Mouse (Mus musculus) granulocyte monocyte progenitor cell, adult 5-6 weeks (primary cell): ENCODE measurements at regions not wholly inside any gene's neighbourhood (a gene's known extent, or its start where the extent isn't known, plus 50 kb on each side); places are given as distances from the start of the nearest gene placed in this dataset.
"Not testable (repeated sequence)": the region's sequence is repeated elsewhere in the genome, so short reads cannot be mapped to it uniquely, and the experiment has no call there.

Experiments
- ATAC-seq: replicated peaks from 2 replicates; pipeline ENCODE4 v1.8.0; 2016; ENCODE audit warnings: mild to moderate bottlenecking, moderate TSS enrichment, inconsistent platforms; ENCODE audit not compliant: poor library complexity, severe bottlenecking

GRCm38 (mm10) chr6:6389454-6390445 lies 172.8 kb upstream of the Slc25a13 start:
- ATAC-seq = no peak

GRCm38 (mm10) chr6:6388835-6389440 lies 172.0 kb upstream of the Slc25a13 start:
- ATAC-seq = no peak

- no peak for ATAC-seq
These were observed 170.6 kb upstream of the Slc25a13 start for GRCm38 (mm10) chr6:6387571-6387970.

- no peak for ATAC-seq
These were observed 168.0 kb upstream of the Slc25a13 start for GRCm38 (mm10) chr6:6384971-6385370.

GRCm38 (mm10) chr6:6384441-6384840 lies 167.5 kb upstream of the Slc25a13 start:
- ATAC-seq = no peak

GRCm38 (mm10) chr6:6372421-6372820 lies 155.4 kb upstream of the Slc25a13 start:
- no peak for ATAC-seq

DNA sequence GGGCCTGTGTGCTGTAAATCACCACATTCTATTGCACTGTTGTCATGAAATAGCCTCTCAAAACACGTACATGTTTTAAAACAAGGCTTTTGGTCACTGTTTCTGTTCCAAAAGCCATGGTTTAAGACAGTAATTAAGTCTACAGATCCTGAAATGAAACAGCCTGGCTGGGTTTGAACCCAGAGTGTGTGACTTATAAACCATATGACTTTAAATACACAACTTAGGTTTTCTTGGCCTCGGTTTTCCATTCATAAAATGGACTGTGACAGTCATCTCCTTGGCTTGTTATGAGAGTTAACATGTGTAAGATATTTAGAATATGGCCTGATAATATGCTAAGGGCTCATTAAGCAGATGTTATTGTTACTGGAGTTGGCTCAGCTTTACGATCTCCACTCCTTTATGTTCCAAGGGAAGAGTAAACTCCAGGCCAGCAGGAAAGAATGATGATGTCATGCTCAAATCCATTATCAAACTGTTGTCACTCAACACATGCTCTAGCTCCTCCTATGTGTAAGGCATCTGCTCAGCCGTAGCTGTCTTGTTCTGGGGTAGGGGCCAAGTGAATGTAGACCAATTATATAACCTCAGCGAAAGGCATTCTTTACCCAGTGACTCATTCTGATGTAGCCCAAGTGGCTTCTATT lies 154.6 kb upstream of the Slc25a13 start:
- no peak for ATAC-seq

GRCm38 (mm10) chr6:6364037-6364436 lies 147.1 kb upstream of the Slc25a13 start:
- ATAC-seq = no peak

DNA sequence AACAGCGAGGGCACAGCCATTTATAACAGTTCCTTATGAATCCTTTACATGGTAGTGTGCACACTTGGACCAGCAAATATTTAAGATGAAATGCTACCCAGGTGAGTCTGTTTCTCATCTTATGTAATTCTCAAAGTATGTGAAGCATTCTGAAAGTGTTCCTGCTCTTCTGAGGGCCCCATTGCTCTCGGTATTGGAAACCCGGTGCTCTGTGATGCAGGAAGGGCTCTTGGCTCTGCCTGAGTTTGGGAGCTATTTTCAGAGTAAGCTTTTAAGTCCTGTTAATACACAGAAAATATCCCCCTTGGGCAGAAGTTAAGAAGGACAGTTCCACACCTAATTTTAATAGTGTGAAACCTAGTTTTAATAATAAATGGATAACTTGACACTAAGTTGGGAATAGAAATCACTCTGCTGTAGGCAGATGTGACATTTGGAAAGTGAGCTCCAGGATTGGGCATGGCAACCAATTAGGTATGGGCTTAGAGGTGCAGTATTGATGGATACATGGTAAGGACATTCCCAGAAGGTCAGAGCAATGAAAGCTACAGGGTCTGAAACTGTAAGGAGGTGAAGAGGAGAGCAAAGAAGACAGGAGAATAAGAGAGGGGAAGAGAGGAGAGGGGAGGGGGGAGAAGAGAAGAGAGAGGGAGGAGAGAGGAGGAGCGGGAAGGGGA lies 145.8 kb upstream of the Slc25a13 start:
- ATAC-seq = no peak

GRCm38 (mm10) chr6:6361181-6361580 lies 144.2 kb upstream of the Slc25a13 start:
- not testable (repeated sequence) for ATAC-seq

GRCm38 (mm10) chr6:6357477-6357876 lies 140.5 kb upstream of the Slc25a13 start:
- ATAC-seq = no peak

GRCm38 (mm10) chr6:6356967-6357366 lies 140.0 kb upstream of the Slc25a13 start:
- ATAC-seq = no peak

DNA sequence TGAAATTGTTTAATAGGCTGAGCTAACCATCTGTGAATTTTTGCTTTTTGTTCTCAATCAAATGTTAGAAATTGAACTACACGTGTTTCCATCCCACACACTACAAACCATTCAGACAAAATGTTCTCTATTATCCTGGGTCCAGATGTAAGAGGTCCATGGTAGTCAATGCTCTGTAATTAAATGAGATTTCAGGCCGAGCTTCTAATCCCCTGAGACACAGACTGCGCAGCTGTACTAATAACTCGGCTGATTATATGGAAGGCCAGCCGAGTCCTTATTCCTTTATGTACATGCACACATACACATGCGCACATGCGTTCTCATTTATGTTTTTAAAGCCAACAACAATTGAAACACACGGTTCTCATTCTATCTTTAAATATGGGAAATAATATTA lies 118.3 kb upstream of the Slc25a13 start:
- ATAC-seq = no peak

- no peak for ATAC-seq
These were observed 113.3 kb upstream of the Slc25a13 start for GRCm38 (mm10) chr6:6330271-6330670.

GRCm38 (mm10) chr6:6325516-6325915 lies 108.5 kb upstream of the Slc25a13 start:
- ATAC-seq = no peak

- ATAC-seq = no peak
These were observed 99.8 kb upstream of the Slc25a13 start for GRCm38 (mm10) chr6:6316725-6317124.

GRCm38 (mm10) chr6:6313171-6313570 lies 96.2 kb upstream of the Slc25a13 start:
- ATAC-seq = no peak

GRCm38 (mm10) chr6:6310213-6310612 lies 93.2 kb upstream of the Slc25a13 start:
- no peak for ATAC-seq

- ATAC-seq = no peak
These were observed 90.6 kb upstream of the Slc25a13 start for GRCm38 (mm10) chr6:6307618-6308017.

GRCm38 (mm10) chr6:6303767-6304166 lies 86.8 kb upstream of the Slc25a13 start:
- ATAC-seq = no peak
